Mouse (Mus musculus): ENCODE data around the gene Gm6657.

Gene Gm6657

DNA sequence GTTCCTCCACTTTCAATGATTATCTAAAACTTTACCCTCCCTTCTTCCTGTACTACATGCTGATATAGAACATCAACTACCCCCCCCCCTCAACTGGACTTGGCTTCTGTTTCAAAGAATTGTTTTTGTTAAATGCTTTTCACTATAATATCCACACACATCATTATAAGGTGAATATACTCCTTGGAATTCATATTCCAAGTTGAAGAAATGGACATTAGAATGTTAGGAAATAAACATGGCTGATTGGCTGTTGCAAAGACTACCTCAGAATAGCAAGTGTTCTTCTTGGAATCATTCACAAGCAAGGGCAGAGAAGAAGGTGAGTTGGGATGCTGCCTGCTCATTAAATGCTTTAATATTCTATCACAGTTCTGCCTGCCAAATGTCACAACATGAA, at the start of gene Gm6657:
Gm6657 (plus strand) TSS at position 301 of the 400 bp plus-strand sequence.
- DNase-seq (ENCODE audit: low read depth), result no peak

DNA sequence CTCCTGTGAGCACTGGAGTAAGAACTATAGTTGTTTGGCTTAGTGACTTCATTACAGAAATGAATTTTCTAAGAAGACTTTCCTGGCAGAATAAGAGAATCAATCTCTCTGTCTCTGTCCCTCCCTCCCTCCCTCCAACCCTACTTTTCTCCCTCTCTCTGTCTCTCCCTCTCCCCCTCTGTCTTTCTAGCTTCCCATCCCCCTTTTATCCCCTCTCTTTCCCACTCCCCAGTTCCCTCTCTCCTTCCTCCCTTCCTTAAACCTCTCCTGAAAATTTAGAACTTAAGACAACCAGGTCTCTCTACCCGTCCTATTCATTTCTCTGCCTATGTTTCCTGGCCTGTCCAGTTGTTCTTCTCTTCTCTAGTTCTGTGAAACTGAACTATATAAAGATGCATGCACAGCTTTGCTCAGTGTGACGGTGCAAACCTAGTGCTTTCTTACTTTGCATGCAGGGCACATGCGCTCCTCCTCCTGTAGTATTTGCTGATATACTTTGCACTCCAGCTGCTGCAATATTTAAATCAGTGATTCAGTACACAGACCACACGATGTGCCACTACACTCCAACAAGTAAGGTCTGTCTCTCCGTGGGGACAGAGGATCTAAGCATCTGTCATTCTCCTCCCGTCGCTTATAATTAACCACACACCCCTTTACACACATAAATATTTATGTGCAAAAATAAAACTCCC, 40.6 kb upstream of the Gm6657 start:
- DNase-seq (ENCODE audit: low read depth), result no peak

DNA sequence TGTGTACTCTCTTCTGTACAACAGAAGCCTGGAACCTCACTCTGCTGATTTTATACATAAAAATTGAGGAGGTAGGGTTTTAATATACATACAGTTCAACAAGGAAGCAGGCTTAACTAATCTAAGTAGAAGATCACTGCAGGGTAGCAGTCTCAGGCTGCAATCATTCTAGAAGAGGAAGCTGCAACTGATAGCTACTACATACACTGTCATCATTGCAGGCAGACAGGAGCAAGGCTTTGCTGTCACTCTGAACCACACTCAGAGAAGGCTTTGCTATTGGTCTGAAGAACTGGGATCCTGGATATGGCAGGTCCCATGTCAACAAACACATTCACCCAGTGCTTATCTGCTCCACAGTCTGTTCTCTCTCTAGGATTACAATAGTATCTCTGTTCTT, 23.9 kb upstream of the Gm6657 start:
- no peak for DNase-seq (ENCODE audit: low read depth)

DNA sequence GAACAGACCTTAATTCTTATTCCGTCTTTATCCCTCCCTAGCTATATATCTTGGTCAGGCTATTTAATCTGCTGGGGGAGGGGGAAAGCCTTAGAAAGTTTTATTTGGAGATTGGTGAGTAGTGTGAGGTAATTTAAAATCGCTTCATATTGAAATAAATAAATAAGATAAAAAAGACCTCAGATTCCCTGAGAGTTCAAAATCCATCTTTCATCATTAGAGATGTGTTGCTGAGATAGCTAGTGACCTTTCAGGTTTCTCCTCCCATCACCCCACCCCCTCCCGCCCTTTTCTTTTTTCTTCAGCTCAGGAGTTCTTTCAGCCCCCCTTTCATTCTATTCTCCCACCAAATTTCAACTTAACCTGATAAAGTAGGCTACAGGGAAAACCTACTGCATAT, 20.1 kb upstream of the Gm6657 start:
- DNase-seq (ENCODE audit: low read depth), result no peak

DNA sequence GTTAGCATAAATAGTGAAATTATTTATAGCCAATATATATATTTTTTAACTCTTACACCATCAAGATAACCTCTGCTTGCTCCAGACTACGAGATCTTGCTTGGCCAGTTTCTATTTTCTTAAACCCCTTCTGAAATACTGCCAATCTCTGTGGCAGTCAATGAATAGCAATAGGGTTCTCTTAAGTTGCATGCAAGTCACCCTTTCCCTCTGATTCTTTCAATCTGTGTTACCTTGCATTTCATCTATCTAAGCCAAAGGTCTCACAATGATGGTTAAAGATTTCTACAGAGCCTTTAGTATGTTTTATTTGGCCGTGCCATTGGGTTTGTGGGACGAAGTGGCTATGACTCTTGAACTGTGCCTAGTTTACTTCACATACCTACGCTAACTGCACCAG, 19.4 kb upstream of the Gm6657 start:
- DNase-seq (ENCODE audit: low read depth), result no peak

DNA sequence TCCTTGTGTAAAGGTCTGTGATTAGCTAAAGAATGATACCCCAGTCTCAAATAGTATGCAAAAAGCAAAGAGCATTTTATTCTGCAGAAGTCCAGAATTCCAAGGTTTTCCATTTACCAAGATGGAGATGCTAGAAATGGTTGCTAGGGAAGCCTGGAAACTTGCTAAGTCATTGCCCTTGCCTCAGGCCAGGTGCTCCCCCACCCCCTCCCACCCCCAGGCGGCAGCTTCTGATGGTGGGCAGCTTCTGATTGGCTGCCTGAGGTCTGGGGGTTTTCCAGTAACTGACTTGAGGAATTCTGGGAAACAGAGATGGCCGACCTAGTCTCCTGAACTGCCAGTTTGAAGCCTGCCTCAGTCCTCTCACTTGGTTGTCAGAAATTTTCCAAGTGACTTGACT, 12.6 kb upstream of the Gm6657 start:
- no peak for DNase-seq (ENCODE audit: low read depth)

DNA sequence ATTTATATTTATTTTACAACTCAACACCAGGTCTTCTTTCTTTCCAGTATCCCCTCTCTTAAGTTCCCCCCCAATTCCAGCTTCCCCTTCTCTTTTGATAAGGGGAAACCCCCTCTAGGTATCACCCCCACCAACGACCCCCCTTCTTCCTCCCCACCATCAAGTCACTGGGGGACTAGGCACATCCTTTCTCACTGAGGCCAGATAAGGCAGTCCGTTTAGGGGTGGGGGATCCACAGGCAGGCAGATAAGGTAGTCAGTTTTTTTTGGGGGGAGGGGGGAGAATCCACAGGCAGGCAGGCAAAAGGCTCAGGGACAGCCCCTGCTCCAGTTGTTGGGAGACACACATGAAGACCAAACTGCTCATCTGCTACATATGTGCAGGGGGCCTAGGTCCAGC, 1.3 kb downstream of the Gm6657 start:
- no peak for DNase-seq (ENCODE audit: low read depth)

DNA sequence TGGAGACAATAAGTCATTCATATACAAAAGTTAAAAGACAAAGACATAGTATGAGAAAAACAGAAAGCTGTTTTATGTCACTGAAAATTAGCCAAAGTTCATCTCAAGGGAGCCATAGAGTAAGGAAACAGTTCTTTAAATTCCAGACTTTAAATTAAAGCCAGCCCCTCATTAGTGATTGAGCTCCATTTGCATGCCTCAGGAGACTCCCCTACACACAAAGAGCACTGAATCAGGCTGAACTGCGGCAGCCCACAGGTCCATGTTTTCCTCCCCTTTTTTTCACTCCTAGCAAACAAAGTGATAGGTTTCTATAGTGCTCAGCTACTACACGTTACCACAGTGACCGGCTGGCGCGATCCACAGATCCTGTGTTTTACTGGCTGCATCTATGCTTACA, 9.6 kb downstream of the Gm6657 start:
- no peak for DNase-seq (ENCODE audit: low read depth)

DNA sequence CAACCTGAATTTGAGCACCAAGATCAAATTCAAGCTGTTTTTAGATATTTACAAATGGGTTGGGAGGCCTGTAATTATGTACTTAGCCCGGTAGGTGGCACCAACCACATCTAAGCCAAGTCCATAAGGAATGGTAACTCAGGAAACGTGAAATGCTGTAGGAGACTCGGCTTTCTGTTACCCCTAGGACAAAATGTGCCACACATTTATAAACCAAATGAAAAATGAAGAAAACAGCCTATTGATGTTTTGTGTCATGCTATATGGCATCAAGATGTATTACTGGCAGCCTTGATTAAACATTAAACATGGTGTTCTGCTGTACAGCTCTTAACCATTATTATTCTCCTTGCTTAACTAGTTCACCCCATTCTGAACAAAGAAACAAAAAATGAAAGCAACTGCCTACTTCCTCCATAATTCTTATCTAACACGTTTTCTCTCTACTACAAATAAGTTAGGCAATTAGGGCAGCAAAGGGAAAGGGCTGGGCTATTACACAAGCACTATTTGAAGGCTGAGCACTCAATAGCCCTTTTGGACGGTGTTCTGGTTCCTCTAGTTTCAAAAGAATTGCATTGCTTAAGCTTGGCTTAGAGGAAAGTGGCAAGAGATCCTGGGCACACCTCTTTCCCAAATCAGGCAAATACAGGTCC, 12.0 kb downstream of the Gm6657 start:
- DNase-seq (ENCODE audit: low read depth), result peak; percentile 81

DNA sequence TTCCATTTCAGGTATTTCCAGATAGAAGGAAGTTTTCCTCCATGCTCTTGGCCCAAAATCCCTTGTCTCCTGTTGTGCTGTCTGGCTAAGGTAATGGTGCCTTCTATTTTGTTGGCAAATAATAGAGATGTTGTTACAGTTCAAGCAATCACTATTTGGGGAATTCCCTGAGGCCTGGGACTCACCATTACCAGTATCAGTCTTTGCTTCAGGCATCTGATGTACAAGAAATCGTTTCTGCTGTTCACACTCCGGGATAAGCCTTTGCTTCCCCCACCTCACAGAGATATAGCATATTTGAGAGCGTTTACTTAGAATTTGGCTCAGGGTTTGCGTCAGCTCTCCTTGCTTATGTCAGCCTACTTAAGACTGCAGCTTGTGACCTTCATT, 12.5 kb downstream of the Gm6657 start:
- DNase-seq (ENCODE audit: low read depth), result no peak

DNA sequence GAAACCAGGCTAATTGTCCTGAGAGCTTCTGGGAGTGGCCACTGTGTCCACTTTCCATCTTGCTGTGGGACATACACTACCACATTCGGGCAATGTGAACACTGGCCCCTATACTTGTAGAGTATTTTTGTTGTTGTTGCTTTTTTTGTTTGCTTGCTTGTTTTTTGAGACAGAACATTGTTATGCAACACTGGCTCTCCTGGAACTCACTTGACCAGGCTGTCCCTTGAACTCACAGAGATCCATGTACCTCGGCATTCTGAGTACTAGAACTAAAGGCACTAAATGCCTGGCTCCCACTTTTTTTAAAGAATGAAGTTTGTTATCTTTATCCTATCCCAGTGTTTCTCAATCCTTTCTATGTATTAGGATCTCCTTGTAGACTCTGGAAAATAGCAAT, 15.8 kb downstream of the Gm6657 start:
- no peak for DNase-seq (ENCODE audit: low read depth)

DNA sequence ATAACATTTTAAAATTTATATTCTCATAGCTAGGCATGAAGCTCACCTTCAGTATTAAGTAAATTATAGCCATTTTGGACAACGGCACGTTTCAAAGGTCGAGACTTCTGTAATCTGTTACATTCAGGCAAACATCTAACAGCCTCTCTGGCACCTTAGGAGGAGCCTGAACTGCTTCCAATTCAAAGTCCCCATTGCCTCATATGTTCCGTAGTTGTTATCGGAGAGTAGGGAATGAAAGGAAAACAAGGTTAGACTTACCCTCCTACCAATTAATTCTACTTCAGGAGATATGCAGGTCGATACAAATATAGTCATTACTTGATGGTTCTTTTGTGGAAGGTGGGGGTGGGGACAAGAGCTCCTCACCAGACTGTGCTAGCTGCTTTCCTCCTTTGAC, 21.4 kb downstream of the Gm6657 start:
- DNase-seq (ENCODE audit: low read depth), result no peak

DNA sequence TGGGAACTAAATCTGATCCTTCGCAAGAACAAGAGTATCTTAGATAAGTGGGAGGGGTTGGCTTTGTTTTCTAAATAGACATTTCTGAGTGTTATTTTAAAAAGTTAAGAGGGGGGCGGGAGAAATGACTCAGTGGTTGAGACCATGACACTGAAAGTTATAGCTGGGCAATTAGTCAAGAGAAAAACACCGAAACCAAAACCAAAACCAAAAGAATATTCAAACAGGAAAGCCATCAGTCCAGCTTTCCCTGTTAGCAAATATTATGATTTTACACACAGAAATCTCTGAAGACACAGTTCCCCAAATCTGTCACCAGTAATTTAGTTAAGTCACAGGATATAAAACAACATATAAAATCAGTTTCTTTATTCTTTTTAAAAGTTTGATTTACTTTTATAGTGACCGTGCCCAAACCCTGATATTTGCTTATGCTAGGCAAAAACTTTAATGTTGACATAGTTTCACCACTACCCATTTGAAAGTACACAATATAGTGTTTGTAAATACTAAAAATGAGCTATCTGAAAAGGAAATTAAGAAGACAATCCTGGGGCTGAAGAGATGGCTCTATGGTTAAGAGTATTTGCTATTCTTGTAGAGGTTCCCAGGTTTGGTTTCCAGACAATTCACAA, 25.3 kb downstream of the Gm6657 start:
- peak; percentile 70 for DNase-seq (ENCODE audit: low read depth)

DNA sequence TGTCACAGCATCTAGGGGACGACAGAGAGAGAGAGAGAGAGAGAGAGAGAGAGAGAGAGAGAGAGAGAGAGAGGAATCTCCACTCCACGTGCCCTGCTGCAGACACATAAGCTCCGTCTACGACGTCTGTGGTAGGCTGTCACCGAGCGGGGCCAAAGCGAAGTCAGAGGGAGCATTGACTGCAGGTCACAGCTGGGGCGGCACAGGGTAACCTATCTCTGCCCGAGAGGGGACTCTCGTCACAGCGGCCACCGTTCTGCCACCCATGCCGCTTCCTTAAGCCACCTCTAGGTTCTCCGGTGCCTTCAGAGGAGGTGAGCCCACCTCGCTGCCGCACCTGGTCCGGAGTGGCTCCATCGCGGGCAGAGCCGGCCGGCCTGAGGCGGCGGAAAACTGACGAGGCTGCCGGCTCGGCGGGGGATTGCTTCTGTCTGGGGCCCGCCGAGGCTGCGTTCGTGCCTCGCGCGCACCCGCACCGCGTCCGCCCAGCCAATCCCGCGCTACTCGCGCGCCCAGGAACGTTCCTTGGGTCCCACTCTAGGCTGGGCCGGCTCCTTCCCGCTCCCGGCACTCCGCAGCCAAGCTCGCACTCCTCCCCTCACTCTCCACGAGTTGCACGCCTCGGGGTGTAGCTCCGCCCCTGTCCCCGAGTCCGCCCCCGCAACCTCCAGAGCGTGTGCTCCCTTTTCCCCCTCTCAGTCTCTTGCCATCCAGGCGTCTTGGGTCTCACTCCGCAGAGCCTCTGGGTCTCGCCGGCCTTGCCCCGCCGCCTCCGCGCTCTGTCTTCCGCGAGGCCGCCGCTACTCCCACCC, 31.9 kb downstream of the Gm6657 start, which contains the start of gene Gphn:
Gphn (plus strand) TSS at position 673 of the 812 bp plus-strand sequence.
- peak; percentile 86 for DNase-seq (ENCODE audit: low read depth)

DNA sequence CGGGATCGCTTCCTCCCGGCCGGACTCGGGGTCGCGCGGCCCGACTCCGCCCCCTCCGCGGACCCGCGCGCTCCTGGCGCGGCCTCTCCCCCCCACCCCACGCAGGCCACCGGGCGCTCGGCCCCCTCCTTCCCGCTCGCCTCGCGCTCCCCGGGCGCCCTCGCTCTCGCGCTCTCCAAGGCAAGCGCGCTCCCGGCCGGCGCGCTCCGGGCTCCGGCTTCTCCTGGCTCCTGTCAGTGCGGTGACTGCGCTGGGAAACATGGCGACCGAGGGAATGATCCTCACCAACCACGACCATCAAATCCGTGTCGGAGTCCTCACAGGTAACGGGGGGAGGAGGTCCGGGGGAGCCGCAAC, 32.5 kb downstream of the Gm6657 start:
- DNase-seq (ENCODE audit: low read depth), result no peak

DNA sequence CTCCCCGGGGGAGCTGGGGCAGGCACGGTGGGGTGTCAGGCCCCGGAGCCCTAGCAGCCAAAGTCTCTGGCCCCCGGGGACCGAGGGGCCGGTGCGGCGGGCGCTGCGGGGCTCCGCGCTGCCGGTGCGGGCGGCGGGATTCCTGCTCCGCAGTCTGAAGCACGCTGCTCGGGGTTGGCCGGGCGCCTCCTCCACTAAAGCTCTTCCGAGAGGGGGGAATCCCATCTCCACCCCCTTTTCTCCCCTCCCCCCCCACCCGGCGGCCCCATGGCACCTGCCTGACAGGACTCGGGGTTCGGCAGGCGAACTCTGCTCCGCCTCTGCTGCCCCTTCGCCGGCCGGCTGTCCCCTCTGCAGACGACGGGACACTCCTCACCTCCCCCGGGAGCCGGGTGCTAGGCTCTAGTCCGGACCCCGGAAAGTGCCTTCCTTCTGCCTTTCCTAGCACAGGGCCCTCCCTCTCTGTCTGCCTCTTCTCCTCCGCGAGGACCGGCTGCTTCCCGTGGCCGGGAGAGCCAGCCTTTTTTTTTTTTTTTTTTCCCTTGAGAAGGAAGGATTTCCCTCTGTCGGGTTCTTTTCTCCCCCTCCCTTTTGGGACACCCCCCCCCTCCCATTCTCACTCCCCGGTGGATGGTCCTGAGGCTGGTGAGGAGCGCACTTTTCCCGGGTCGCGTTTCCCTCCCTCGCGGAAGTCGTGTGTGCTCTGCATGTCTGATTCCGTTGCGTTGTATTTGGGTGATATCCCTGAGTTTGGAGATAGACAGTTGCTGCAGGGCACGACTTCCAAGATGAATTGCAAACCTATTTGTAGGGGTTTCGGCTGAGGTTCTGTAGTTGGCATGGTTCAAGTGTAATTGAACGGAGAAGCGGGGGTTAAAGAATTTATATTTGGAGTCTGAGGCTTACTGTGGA, 33.2 kb downstream of the Gm6657 start:
- DNase-seq (ENCODE audit: low read depth), result peak; percentile 64

DNA sequence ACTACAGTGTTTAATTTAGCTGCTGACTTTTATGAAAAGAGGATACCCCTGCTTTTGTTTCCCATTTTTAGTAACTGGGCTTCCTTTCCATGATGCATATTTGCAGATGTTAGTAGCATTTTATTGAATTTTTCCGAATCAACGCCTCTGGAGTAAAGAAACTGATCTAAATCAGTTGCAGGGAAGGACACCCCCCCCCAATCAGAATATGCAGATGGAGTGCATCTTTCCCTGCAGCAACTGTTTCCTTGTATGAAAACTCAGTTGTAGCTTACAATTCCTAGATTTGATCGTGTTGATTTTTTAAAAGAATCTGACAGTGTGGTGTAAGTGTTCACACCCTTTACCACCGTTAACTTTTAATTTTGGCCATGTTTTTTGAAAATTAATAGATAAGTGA, 34.1 kb downstream of the Gm6657 start:
- DNase-seq (ENCODE audit: low read depth), result peak; percentile 12

DNA sequence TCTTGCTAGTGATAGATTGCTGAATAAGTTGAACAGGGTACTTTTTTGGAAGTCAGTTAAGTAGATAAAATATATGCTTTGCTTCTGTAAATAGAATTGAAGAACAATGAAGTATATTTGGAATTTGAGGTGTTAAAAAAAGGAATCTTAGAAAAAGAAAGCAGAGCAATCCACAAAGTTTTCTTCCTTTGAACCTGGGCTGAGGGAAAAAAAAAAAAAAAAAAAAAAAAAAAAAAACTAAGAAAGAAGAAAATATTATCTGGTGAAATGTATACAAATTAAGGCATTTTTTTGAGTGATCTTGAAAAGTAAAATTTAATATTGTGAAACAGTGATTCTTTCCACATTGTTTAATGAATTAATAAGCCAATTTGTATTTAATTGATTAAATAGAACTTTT, 38.5 kb downstream of the Gm6657 start:
- DNase-seq (ENCODE audit: low read depth), result no peak

DNA sequence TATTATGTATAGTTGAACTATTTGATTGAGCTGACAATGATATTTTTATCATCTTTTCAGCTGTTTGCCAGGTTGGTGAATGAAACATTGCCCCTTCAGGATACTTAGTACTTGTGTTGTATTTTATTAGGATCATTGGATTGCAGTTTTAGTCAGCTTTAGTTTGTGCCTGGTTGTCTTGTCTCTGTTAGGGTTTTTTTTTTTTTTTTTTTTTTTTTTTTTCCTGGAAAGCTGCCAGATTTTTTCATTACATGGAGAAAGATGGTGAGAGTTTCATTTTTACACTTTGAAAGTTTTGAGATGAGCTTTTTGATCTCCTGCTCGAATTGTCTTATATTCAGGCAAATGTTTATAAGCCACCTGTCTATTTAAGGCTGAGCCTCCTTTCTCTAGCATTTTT, 54.3 kb downstream of the Gm6657 start:
- no peak for DNase-seq (ENCODE audit: low read depth)

DNA sequence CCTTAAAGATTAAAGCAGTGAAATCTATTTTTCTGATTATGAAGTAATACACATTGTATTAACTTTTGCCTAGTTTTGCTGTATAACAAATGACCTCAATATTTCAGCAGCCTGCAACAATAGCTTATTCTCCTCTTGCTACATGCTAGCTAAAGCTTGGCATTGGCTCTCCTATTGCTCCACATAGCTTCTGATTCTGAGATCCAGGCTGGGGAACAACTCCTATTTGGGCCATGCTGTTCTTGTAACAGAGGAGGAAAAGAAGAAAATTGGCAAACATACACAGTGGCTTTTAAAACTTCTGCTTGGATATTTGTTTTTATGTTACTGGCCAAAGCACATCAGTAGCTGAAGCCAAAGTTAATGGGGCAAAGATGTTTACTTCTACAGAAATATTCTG, 55.1 kb downstream of the Gm6657 start:
- DNase-seq (ENCODE audit: low read depth), result no peak

Measured in induced T-regulatory cell, adult 2 months (primary cell).